Mouse (Mus musculus) liver, postnatal 0 days (tissue): ENCODE results near the gene G6pc3.

Source experiments
- CTCF ChIP-seq: sonication (generic); IDR thresholded peaks from 2 replicates; pipeline ENCODE4 v1.5.1; 2016; ENCODE audit warnings: antibody characterized with exemption, low read depth
- EP300 ChIP-seq: IDR thresholded peaks from 2 replicates; pipeline ENCODE4 v1.6.1; 2016; ENCODE audit warnings: antibody characterized with exemption, low read depth, mild to moderate bottlenecking

DNA sequence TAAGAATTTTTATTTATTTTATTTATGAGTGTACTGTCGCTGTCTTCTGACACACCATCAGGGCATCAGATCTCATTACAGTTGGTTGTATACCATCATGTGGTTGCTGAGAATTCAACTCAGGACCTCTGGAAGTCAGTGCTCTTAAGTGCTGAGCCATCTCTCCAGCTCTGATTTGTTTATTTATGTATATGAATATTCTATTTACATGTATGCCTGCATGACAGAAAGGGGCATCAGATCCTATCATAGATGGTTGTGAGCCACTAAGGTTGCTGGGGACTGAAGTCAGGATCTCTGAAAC, 32.7 kb upstream of the G6pc3 start:
- TF ChIP-seq CTCF (no peak), EP300 (no peak)
